Mouse (Mus musculus) T-helper 1 cell (primary cell): Measurements from ENCODE around the gene Golga5.

Source experiments
- in situ Hi-C: fragments of 300-600 bp; cut with MboI, MseI; formaldehyde crosslinking; loops from one replicate; pipeline ENCODE4 v1.15.1; 2025; ENCODE audit warnings: high pct_unique_total_duplicates

Gene Golga5

DNA sequence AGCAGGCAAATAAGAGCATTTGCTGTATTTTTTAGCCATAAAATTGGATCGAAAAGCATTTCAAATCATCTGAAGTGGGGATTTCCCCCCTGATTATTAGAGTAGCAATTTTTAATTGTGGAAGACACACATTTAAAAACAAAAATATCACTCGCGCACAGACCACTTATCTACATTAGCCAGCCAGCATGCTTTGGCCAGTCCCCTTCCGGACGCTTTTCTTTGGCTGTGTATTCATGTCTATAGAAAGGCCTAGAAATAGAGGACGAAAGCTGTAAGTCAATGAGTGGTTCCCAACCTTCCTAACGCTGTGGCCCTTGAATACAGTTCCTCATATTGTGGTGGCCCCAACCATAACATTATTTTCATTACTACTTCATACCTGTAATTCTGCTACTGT lies 37.0 kb downstream of the Golga5 start:
- in situ Hi-C loops: no loop called here

DNA sequence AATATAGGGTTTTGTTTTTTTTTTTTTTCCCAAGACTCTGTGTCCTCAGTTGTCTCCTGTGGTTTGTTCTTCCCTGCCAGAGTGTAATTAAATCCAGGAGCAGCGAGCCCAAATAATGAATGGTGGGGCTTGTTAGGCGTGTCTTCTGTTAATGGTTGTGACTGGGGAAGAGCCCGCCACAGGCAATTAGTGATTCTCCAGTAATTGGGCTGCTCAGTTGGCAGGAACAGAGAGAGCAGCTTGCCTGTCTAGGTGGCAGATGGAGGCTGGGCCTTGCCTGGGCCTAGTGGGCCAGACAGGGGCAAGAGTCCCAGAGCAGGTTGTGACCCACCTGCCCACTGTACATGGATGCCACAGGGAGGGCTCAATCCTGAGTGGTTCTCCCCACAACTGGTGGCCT lies 42.4 kb downstream of the Golga5 start:
- in situ Hi-C loops: no loop called here

DNA sequence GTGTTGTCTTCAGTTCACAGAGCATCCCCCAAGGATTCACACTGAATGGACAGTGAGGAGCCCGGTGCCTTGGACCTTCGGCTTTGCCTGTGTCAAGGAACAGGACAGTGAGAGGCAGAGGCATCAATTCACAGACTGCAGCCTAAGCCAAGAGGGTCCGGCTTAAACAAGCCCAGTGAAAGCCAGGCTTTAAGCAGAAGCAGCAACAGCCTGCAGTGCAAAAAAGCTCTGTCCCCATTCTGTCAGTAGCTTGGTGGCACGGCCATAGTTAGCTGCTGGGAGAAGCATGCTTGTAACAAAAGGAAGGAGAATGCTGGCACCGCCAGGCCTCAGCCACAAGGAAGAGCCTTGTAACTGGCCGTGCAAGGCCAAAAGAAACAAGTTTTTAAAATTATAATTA lies 45.2 kb downstream of the Golga5 start:
- in situ Hi-C loops: no loop called here

DNA sequence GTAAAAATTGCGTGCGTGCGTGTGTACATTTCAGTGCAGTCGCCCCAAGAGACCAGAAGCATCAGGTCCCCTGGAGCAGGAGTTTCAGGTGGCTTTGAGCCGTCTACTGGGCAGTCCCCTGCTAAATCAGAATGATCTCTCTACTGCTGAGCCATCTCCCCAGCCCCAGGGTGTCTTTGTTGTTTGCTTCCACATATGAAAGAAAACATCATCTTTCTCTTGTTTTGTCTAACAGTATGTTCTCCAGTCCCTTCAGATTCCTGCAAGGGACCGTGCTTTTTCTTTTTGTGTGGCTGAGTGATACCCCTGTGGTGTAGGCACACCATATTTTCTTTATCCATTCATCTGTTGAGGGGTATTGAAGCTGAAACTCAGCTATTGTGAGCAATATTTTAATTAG lies 45.8 kb downstream of the Golga5 start:
- in situ Hi-C loops: no loop called here

DNA sequence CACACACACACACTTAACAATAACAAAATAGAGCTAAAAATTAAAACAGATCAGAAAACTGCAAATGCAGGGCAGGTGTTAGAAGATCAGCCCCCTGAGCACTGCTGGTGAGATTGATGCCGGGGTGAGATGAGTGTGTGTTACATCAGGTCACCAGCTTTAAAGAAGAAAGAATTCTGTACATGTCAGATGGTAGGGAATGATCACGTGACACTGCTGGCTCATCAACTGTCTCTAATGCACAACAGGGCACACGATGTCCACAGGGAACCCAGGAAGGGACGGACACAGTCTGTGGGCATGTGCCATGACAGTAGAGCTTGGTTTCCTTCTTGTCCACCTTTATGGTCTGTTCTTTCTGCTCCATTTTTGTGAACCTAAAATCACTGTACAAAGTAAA lies 47.2 kb downstream of the Golga5 start:
- in situ Hi-C loops: no loop called here

DNA sequence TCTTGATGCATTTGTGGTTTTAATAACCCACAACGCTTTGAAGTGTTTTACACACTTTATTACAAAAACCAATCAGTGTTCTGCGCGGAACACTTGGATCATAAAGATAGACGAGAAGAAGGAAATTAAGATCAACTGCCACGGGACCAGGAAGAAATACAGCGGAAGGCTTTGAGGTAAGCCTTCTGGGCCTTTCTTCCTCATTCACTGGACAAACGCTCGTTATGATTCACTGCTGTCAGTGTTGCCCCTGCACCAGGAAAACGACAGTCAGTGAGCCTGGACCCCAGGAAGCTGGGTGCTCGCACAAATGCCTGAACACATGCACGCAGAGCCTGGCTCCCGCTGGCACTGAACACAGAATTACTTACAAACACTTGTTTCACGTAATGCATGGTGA lies 48.7 kb downstream of the Golga5 start:
- in situ Hi-C loops: no loop called here

DNA sequence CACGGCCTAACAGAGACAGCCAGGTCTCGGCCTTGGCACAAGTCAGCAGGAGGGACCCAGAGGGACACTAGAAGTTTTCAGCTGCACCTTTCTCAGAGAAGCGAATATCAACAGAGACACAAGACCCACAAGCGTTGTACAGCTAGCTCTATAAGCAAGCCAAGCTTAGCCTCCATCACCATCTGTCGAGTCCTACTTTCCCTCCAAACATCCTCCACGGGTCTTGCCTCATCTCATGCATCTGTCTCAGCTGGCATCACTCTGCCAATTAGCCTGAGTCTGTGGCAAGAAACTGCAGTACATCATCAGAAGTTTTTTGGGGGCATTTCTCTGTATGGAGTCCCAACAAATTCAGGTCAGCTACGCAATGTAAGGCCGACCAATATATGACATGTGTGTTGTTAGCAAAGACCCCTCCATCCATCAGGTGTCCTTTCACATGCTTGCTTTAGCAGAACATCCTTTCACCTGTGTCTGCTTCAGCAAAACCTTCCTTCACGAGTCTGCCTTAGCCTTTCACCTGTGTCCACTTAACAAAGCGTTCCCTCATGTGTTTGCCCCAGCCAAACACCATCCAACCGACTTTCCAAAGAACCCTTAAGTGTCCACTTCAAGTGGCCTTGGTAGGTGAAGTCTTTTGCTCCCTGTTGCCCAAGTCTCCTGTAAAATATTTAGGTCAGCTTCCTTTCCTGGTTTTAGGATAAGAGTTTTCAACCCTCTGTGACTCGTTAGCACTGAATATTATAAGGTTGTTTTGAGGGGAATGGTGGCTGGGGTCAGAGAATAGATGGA lies 51.2 kb downstream of the Golga5 start:
- in situ Hi-C loops: loop anchor here (5.0 kb wide), 1 partner anchor 52 kb away; no protein-coding TSS in a partner anchor

DNA sequence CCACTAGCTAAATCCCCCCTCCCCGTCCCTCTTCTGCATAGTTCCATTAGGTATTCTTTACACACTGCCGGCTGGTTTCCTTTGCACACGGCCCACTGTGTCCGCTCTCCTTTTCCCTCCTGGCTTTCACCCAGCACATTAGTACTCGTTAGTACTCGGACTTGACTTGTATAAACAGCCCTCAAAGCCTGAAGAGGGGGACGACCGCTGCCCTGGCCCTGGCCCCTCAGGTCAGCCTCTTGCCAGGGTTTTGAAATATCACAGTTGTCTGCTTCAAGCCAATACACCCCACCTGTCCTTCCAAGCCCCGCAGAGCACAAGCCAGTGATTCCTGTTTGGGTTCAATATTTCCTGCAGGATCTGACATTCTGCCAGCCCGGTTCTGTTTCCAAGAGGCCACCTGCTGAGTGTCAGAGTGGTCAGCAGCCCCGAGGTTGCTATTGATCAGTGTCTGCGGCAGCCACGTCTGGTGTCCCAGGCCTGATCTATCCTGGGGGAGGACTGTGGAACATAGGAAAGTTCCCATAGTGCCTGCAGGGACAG lies 52.9 kb downstream of the Golga5 start:
- in situ Hi-C loops: loop anchor here (5.0 kb wide), 1 partner anchor 50 kb away; no protein-coding TSS in a partner anchor

DNA sequence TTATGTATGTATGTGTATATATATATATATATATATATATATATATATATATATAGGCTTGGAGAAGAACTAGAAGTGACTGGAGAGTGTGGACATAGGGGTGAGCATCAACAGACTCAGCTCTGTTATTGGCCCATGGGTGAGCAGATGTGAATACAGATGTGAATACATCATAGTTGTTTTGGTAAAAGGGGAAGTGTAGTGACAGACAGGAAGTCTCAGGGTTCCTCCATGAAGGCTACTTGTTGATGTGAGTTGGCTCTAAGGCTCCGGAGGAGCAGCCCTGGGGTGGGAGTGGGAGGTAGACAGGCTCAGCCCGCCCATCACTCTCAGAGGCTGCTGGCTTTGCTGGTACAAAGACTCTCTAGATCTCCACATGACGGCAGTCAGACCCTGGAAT lies 55.3 kb downstream of the Golga5 start:
- in situ Hi-C loops: loop anchor here (5.0 kb wide), 1 partner anchor 48 kb away; no protein-coding TSS in a partner anchor

DNA sequence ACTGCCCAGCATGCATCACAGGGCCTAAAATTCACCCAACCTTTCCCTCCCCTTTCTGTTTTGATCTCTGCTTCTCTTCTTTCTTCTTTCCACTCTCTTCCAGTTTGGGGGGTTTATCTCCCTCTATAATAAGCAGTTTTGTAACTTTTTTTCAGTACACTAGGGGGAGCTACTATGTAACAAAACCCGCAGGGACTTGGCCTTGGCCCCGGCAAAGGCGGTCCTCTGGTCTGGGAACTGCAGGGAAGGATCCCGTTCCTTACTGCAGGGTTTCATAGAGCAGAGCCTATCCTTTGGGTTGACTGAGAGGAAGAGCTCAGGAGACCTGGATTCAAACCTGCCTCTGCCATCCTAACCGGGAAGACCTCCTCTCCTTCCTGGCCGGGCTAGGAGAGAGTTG lies 55.8 kb downstream of the Golga5 start:
- in situ Hi-C loops: loop anchor here (5.0 kb wide), 1 partner anchor 48 kb away; no protein-coding TSS in a partner anchor

DNA sequence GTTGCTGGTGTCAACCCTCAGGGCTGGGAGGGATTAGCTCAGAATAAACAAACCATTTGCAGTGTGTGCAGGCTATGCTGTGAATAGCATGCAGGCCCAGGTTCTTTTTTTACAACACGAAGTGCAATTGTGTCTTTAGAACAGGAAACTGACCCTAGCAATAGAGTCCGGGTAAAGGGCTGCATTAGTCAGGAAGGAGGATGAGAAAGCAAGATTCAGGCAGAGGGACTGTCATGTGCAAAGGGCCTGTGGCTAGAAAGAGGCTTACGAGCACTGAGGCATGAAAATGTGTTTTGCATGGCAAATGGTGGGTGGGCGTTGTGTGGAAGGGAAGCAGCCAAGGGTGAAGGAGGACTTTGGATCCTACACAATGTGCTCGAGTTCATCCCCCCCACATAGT lies 59.1 kb downstream of the Golga5 start:
- in situ Hi-C loops: no loop called here

DNA sequence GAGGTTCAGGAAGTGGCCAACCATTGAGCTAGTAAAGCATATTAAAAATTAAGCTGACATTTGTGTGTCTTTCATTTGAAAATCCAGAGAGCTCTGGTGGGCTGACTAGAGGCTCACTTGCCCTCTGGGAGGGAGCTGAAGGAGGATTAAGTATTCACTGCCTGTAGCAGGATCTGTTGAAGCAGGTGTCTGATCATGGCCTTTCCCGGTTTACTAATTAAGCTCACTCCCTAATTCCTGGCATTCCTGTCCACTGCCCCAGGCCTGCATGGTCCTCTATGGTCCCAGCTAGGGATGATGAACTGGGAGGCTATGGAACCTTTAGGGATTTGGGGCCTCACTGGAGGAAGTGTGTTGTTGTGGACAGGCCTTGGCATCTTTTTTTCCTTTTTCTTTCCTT lies 66.9 kb downstream of the Golga5 start:
- in situ Hi-C loops: loop anchor here (10.0 kb wide), 1 partner anchor 1829 kb away; no protein-coding TSS in a partner anchor

DNA sequence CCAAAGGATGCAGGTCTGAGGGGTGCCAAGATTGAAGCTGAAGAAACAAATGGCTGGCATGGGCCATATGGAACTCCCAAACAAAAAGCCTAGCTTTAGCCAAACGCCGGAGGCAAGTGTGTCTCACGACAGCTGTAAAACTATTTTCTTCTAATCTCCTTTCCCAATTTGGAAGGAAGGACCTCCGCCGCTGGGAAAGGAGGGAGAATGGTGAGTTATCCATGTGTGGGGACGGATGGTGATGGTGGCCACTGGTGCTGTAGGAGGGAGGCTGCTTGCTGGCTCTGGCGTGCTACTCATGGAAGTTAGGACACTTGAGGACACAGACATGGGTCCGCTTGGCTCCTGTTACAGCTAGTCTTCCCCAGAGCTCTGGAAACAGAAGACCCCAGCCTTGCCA lies 71.3 kb downstream of the Golga5 start:
- in situ Hi-C loops: no loop called here

DNA sequence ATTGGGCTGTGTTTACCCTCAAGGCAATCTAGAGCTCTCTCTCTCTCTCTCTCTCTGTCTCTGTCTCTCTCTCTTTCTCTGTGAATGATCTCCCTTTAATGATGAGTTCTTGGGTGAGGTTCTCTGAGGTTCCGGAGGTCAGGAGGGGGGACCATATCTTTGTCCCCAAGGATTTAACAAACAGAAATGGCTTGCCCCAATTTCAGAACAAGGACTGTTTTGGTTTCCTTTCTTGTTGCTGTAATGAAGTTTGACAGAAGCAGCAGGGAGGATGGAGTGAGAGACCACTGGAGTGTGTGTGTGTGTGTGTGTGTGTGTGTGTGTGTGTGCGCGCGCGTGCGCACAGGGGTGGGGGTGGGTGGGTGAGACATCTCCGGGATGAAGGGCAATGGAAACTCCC lies 72.2 kb downstream of the Golga5 start:
- in situ Hi-C loops: no loop called here

DNA sequence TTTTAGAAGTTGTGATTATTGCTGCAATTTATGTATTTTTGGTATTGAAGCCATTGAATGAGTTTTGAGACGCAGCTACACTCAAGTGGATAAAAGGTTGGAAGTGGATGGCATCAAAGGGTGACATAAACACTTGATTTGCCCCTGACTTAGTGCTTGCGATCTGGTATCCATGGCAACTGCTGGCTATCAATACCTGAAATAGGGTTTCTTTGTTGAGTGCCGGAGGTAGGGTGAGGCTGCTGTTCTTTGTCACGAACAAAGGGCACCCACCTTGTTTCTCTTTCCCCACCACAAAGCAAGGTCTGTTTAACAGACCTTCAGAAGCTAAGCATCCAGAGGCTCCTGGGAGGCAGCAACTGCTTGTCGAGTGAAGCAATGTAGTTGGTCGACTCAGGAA lies 76.2 kb downstream of the Golga5 start:
- in situ Hi-C loops: no loop called here
